Mouse (Mus musculus) embryonic facial prominence, embryonic 10.5 days (tissue): ENCODE results near the gene Sec63. TPM values are rescaled to one million over a fixed set of nuclear protein-coding genes. Genes with fewer than 3 reads are reported as not detected.

ENCODE experiments used
- DNase-seq: peaks from one replicate; pipeline ENCODE4 v3.0.0-alpha.2; 2017; ENCODE audit warnings: low spot score
- H3K27ac ChIP-seq: fragments of 300-500 bp; sonication (generic); replicated peaks from 2 replicates; pipeline ENCODE4 v1.5.1; 2016; ENCODE audit warnings: mild to moderate bottlenecking
- H3K27me3 ChIP-seq: fragments of 300-500 bp; sonication (generic); replicated peaks from 2 replicates; pipeline ENCODE4 v1.6.1; 2016; ENCODE audit warnings: low read depth, mild to moderate bottlenecking; ENCODE audit not compliant: poor library complexity, severe bottlenecking
- H3K36me3 ChIP-seq: fragments of 300-500 bp; sonication (generic); replicated peaks from 2 replicates; pipeline ENCODE4 v1.6.1; 2016; ENCODE audit warnings: mild to moderate bottlenecking, moderate library complexity
- H3K4me1 ChIP-seq: fragments of 300-500 bp; sonication (generic); 2 replicates; pipeline ENCODE4 v1.6.1; 2016
- H3K4me3 ChIP-seq: fragments of 300-500 bp; sonication (generic); 2 replicates; pipeline ENCODE4 v1.5.1; 2016; ENCODE audit warnings: mild to moderate bottlenecking, moderate library complexity
- H3K9me3 ChIP-seq: fragments of 300-500 bp; sonication (generic); 2 replicates; pipeline ENCODE4 v1.6.1; 2016; ENCODE audit warnings: mild to moderate bottlenecking
- WGBS: fragments of 180-500 bp; shearing (Covaris S2); methylation state at CpG from one replicate; pipeline ENCODE4 v1.1.7; 2016; 5-methylcytosine and 5-hydroxymethylcytosine counted together
- polyA plus RNA-seq: library from polyadenylated mRNA; unstranded; fragments of >200 nt; fragmentation: Nextera tagmentation; extraction: Ambion mirVana; gene quantifications from 2 replicates; pipeline ENCODE4 v1.2.1, GENCODE M21; 2016

Sec63 gene
- polyA plus RNA-seq, 1 experiment from 2014 or later = 24.5 TPM

DNA sequence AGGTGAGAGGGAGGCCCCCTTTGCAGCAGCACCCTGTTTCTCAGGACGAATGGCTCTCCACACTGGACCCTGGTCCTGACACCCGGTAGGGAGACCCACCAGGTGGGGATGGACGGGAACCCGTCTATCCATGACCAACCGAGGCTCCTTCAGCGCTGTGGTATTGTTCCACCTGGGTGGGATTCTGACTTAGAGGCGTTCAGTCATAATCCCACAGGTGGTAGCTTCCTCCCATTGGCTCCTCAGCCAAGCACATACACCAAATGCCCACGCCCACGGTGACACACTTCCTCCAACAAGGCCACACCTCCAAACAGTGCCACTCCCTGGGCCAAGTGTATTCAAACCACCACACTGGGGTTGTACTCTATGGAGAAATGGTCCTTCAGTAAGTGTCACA, 95.3 kb downstream of the Sec63 start:
- DNase-seq = no peak
- WGBS = 93% methylated on average over 9 of the region's 9 CpGs
- H3K4me1 ChIP-seq = peaks cover 38% of the 10 kb centered on the region
- no peaks in the 10 kb centered on the region for H3K36me3 ChIP-seq
- peaks cover 4% of the 10 kb centered on the region; the same call in 1 of the 2 replicates for H3K27me3 ChIP-seq
- H3K4me3 ChIP-seq = no peak overlapping the region
- H3K27ac ChIP-seq = no peak overlapping the region
- H3K9me3 ChIP-seq = no peaks in the 10 kb centered on the region; the same call in 1 of the 2 replicates

- Histone ChIP-seq H3K4me3 (no peak overlapping the region), H3K4me1 (peaks cover 41% of the 10 kb centered on the region), H3K9me3 (no peaks in the 10 kb centered on the region; the same call in 1 of the 2 replicates), H3K36me3 (no peaks in the 10 kb centered on the region), H3K27ac (no peak overlapping the region), H3K27me3 (peaks cover 3% of the 10 kb centered on the region; the same call in 1 of the 2 replicates)
- WGBS = 93% methylated on average over 2 of the region's 2 CpGs
- DNase-seq = no peak
Measured at GRCm38 (mm10) chr10:42857021-42857420, 95.7 kb downstream of the Sec63 start.

- peak overlapping the region; percentile 72 for H3K27ac ChIP-seq
- peaks cover 52% of the 10 kb centered on the region for H3K4me1 ChIP-seq
- no peaks in the 10 kb centered on the region for H3K36me3 ChIP-seq
- peaks cover 17% of the 10 kb centered on the region for H3K27me3 ChIP-seq
- no peaks in the 10 kb centered on the region; the same call in 1 of the 2 replicates for H3K9me3 ChIP-seq
- peak overlapping the region; percentile 38; the same call in 1 of the 2 replicates for H3K4me3 ChIP-seq
- DNase-seq = peak; percentile 56
- 25% methylated on average over 2 of the region's 2 CpGs for WGBS
Measured at GRCm38 (mm10) chr10:42859781-42860158, 98.5 kb downstream of the Sec63 start.

DNA sequence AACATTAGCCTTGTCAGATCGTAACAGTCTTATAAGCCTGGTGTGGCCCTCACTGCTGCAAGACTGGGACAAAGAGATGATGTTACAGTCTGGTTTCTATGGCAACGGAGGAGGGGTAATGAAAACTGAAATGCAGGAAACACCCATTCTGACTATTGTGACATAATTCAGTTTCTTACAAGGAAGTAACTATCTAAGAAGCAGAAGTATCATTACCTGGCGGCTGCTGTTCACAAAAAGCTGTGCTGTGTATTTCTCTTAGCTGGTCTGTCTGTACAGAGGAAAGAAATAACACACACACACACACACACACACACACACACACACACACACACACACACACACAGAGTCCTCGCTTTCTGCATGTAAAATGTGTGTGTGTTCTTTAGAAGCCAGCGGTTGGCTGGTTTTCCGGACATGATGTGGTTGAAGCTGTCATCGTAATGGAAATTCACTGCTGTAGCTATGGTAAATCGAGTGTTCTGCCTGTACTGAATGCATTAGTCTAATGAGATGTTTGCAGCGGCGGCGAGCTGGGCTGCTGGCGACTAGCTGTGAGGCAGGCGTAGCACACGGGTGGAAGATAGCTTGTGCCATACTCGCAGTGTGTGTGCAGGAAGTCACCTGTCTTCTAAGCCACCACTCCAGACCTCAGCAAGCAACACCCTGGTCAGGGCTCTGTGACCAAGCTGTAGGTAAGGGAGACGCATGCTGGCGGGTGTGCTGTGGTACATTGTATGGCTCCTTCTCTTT, 99.0 kb downstream of the Sec63 start, which contains the start of gene Scml4:
Gene Scml4 (plus strand): TSS at position 212 of the 753 bp plus-strand sequence.
- Histone ChIP-seq H3K27me3 (peaks cover 23% of the 10 kb centered on the region), H3K9me3 (no peaks in the 10 kb centered on the region; the same call in 1 of the 2 replicates), H3K4me3 (peak within 1 kb of the TSS; percentile 38; the same call in 1 of the 2 replicates), H3K36me3 (no peaks in the 10 kb centered on the region), H3K4me1 (peaks cover 47% of the 10 kb centered on the region), H3K27ac (peak within 1 kb of the TSS; percentile 72)
- DNase-seq = peak; percentile 43
- 55% methylated on average over 17 of the region's 17 CpGs for WGBS

GRCm38 (mm10) chr10:42861446-42861845, 100.2 kb downstream of the Sec63 start:
- Histone ChIP-seq H3K27ac (no peak overlapping the region), H3K4me1 (peaks cover 43% of the 10 kb centered on the region), H3K27me3 (peaks cover 23% of the 10 kb centered on the region), H3K9me3 (no peaks in the 10 kb centered on the region; the same call in 1 of the 2 replicates), H3K36me3 (no peaks in the 10 kb centered on the region), H3K4me3 (no peak overlapping the region)
- WGBS = 73% methylated on average over 7 of the region's 7 CpGs
- DNase-seq = no peak

GRCm38 (mm10) chr10:42862102-42862740, 100.9 kb downstream of the Sec63 start:
- 66% methylated on average over 13 of the region's 13 CpGs for WGBS
- Histone ChIP-seq H3K9me3 (no peaks in the 10 kb centered on the region), H3K4me3 (no peak overlapping the region), H3K4me1 (peaks cover 42% of the 10 kb centered on the region), H3K27ac (no peak overlapping the region), H3K27me3 (peaks cover 22% of the 10 kb centered on the region), H3K36me3 (no peaks in the 10 kb centered on the region)
- DNase-seq = no peak

GRCm38 (mm10) chr10:42862806-42863205, 101.5 kb downstream of the Sec63 start:
- Histone ChIP-seq H3K27me3 (peaks cover 25% of the 10 kb centered on the region), H3K4me3 (no peak overlapping the region), H3K9me3 (no peaks in the 10 kb centered on the region), H3K27ac (no peak overlapping the region), H3K36me3 (no peaks in the 10 kb centered on the region), H3K4me1 (peaks cover 43% of the 10 kb centered on the region)
- 84% methylated on average over 4 of the region's 4 CpGs for WGBS
- no peak for DNase-seq

DNA sequence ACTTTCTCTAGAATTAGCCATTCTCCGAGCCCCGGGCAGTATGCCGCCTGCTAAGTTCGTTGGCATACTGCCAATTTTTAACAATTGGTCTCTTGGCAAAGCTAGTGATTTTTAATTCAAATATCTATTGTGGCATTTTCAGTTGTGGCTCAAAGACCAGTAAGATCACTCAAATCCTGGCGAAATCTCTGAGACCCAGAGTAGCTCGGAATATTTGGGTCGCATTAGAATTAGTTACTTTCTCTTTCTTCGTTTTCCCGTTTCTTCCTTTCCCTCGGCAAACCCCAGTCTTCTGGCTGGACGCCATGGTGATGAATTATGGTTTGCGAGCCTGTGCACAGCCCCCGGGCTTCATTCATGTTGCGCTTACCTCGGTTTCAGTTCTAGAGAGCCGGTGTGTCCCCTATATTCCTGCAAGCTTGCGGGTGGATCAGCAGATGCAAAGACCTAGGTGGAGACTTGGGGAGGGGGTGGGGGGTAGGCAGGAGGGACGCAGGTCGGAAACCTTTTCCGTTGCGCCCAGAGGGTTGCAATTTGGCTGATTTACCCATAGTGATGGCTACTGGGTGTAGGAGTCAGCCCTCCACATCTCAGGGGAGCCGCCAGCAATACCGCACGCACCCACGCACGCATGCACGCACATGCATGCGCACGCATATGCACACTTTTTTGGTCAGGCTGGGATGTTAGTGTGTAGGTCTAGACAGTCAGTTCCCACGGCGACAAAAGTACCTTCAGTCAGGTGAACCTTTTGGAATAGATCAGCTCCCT, 102.5 kb downstream of the Sec63 start:
- peaks cover 43% of the 10 kb centered on the region for H3K4me1 ChIP-seq
- peak; percentile 19 for DNase-seq
- H3K27ac ChIP-seq = peak overlapping the region; percentile 16; the same call in 1 of the 2 replicates
- H3K4me3 ChIP-seq = peak overlapping the region; percentile 32; the same call in 1 of the 2 replicates
- 64% methylated on average over 31 of the region's 31 CpGs for WGBS
- no peaks in the 10 kb centered on the region for H3K9me3 ChIP-seq
- H3K36me3 ChIP-seq = no peaks in the 10 kb centered on the region
- peaks cover 25% of the 10 kb centered on the region for H3K27me3 ChIP-seq

DNA sequence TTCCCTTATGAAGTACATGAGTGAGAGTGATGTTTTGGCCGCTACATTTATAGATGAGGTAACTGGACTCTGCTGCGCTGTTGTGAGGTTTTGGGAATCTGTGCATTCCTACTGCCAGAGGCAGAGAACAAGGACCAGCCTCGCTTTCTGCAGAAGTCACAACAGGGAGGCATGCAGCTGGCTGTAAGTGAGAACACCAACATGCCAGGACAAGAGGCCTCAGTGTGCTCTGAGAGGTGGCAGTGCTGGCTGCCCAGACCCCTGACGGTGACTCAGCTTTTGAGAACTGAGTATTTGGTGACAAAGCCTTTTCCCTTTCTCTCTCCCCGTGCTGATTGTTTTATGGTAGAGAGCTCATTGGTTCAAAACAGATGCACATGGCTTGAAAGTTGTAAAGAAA, 103.4 kb downstream of the Sec63 start:
- Histone ChIP-seq H3K9me3 (no peaks in the 10 kb centered on the region), H3K36me3 (no peaks in the 10 kb centered on the region), H3K4me3 (no peak overlapping the region), H3K4me1 (peaks cover 35% of the 10 kb centered on the region), H3K27ac (peak overlapping the region; percentile 46; the same call in 1 of the 2 replicates), H3K27me3 (peaks cover 25% of the 10 kb centered on the region)
- 56% methylated on average over 5 of the region's 5 CpGs for WGBS
- DNase-seq = peak; percentile 30

GRCm38 (mm10) chr10:42868416-42868815, 107.1 kb downstream of the Sec63 start:
- peaks cover 26% of the 10 kb centered on the region for H3K27me3 ChIP-seq
- H3K36me3 ChIP-seq = no peaks in the 10 kb centered on the region
- no peak overlapping the region for H3K27ac ChIP-seq
- WGBS = 91% methylated on average over 9 of the region's 9 CpGs
- H3K4me3 ChIP-seq = no peak overlapping the region
- H3K4me1 ChIP-seq = peaks cover 19% of the 10 kb centered on the region
- no peak for DNase-seq
- H3K9me3 ChIP-seq = no peaks in the 10 kb centered on the region

GRCm38 (mm10) chr10:42869467-42869866, 108.2 kb downstream of the Sec63 start:
- 84% methylated on average over 6 of the region's 6 CpGs for WGBS
- Histone ChIP-seq H3K4me1 (peaks cover 11% of the 10 kb centered on the region), H3K4me3 (no peak overlapping the region), H3K27ac (no peak overlapping the region), H3K27me3 (peaks cover 19% of the 10 kb centered on the region), H3K36me3 (no peaks in the 10 kb centered on the region), H3K9me3 (no peaks in the 10 kb centered on the region)
- no peak for DNase-seq
